Mouse (Mus musculus) hindbrain, postnatal 0 days (tissue): Measurements from ENCODE around the gene Pidd1. TPM values are rescaled to one million over a fixed set of nuclear protein-coding genes. Genes with fewer than 3 reads are reported as not detected.
A peak's percentile ranks its signal among the peaks of the same experiment; 100 is the strongest.

Experiments
- ATAC-seq: fragments of 200-750 bp; cut with Nextera tagmentation; 2 replicates; pipeline ENCODE4 v1.8.0; 2017; ENCODE audit warnings: mild to moderate bottlenecking, moderate TSS enrichment, moderate library complexity
- DNase-seq: peaks from one replicate; pipeline ENCODE4 v3.0.0-alpha.2; 2015; ENCODE audit warnings: low spot score
- H3K27ac ChIP-seq: fragments of 300-500 bp; sonication (generic); 2 replicates; pipeline ENCODE4 v1.5.1; 2014; ENCODE audit warnings: mild to moderate bottlenecking
- H3K27me3 ChIP-seq: fragments of 300-500 bp; sonication (generic); 2 replicates; pipeline ENCODE4 v1.6.1; 2014; ENCODE audit warnings: low read length, mixed read lengths; ENCODE audit not compliant: insufficient read depth
- H3K36me3 ChIP-seq: fragments of 300-500 bp; sonication (generic); 2 replicates; pipeline ENCODE4 v1.6.1; 2014; ENCODE audit warnings: low read length, mixed read lengths; ENCODE audit not compliant: insufficient read depth
- H3K4me1 ChIP-seq: fragments of 300-500 bp; sonication (generic); 2 replicates; pipeline ENCODE4 v1.6.1; 2014; ENCODE audit warnings: antibody characterized with exemption, low read length, mixed read lengths; ENCODE audit not compliant: insufficient read depth
- H3K4me2 ChIP-seq: fragments of 300-500 bp; sonication (generic); 2 replicates; pipeline ENCODE4 v1.6.1; 2014; ENCODE audit warnings: low read depth, mild to moderate bottlenecking, low read length, moderate library complexity, mixed read lengths
- H3K4me3 ChIP-seq: fragments of 300-500 bp; sonication (generic); 2 replicates; pipeline ENCODE4 v1.5.1; 2014; ENCODE audit warnings: low read length
- H3K9ac ChIP-seq: fragments of 300-500 bp; sonication (generic); replicated peaks from 2 replicates; pipeline ENCODE4 v1.6.1; 2014; ENCODE audit warnings: mild to moderate bottlenecking, low read length, moderate library complexity, mixed read lengths
- H3K9me3 ChIP-seq: fragments of 300-500 bp; sonication (generic); 2 replicates; pipeline ENCODE4 v1.6.1; 2016; ENCODE audit warnings: low read length, mixed read lengths
- CTCF ChIP-seq: IDR thresholded peaks from 2 replicates; pipeline ENCODE4 v1.5.1; 2016; ENCODE audit warnings: antibody characterized with exemption, control low read depth, low read depth
- WGBS: fragments of 180-500 bp; shearing (Covaris S2); extraction: QIAGEN DNeasy Blood & Tissue Kit; methylation state at CpG from one replicate; pipeline ENCODE4 v1.1.7; 2014; 5-methylcytosine and 5-hydroxymethylcytosine counted together
- polyA plus RNA-seq: library from polyadenylated mRNA; unstranded; fragments of >200 nt; fragmentation: Nextera tagmentation; extraction: Ambion mirVana; gene quantifications from 2 replicates; pipeline ENCODE4 v1.2.1, GENCODE M21; 2015
- total RNA-seq: library from RNA; depleted of rRNA; stranded (reverse); fragments of >200 nt; gene quantifications from 2 replicates; pipeline ENCODE4 v1.2.3, GENCODE M21; 2014

Gene Pidd1
- total and polyA plus RNA-seq, 2 experiments from 2014 or later, result 2.5 to 4.6 TPM

DNA sequence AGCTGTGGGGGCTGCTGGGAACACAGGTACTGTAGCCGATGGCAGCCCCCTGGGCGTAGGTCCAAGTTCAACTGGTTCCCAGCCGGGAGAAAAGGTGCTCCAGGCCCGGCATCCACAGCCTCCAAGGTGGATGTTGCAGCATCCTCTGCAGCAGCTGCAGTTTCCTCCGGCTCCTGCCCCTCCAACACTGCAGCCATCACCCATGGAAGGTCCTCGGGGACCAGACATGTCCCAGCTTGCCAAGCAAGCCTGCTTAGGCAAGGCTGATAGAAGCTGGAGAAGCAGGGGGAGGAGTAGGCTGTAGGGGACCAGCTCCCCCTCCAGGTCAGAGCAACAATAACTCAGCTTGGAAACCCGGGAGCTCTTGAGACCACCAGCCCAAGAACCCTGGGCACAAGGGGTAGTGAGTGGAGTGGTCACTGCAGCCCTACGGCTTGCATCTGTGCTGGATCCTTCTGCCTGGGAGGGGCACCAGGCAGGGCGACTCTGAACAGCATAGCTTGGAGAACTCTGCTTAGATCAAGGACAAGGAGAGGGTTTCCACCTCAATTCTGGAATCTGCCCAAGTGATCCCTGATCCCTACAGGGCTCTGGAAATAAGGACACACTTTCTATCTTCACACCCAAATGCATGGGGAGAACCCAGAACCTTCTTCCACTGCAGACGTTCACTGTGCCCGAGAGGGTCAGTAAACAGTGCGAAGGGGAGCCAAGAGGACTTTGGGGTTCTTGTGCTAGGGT, 574 bp downstream of the Pidd1 start:
- no peaks in the 10 kb centered on the region for H3K27me3 ChIP-seq
- H3K4me1 ChIP-seq, result peaks cover 13% of the 10 kb centered on the region
- DNase-seq (peak; percentile 54), ATAC-seq (no peak)
- H3K4me2 ChIP-seq, result peak overlapping the region; percentile 60
- TF ChIP-seq CTCF, result peak; percentile 57
- H3K9ac ChIP-seq, result peak overlapping the region; percentile 30; the same call in 1 of the 2 replicates
- H3K27ac ChIP-seq, result no peak overlapping the region; the same call in 1 of the 2 replicates
- peak overlapping the region; percentile 25 for H3K4me3 ChIP-seq
- WGBS, result 21% methylated on average over 12 of the region's 12 CpGs
- no peaks in the 10 kb centered on the region for H3K36me3 ChIP-seq
- no peaks in the 10 kb centered on the region for H3K9me3 ChIP-seq

DNA sequence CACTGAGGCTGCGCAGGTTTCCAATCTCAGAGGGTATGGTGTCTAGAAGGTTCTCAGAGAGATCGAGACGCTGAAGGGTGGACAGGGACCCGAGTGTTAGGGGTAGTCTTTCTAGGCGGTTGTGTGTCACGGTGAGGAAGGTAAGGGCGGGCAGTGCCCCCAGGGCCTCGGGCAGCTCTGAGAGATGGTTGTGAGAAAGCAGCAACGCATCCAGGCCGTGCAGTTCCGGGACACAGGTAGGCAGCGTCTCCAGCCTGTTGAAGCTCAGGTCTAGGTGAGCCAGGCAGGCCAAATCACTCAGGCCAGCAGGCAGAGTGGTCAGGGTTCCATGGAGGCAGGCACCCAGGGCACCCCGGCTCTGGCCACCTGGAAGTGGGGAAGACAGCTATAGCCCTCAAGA, 1.6 kb downstream of the Pidd1 start:
- peak overlapping the region; percentile 60; the same call in 1 of the 2 replicates for H3K4me2 ChIP-seq
- 94% methylated on average over 13 of the region's 13 CpGs for WGBS
- TF ChIP-seq CTCF, result no peak
- no peak for DNase-seq
- no peaks in the 10 kb centered on the region for H3K9me3 ChIP-seq
- H3K36me3 ChIP-seq, result no peaks in the 10 kb centered on the region
- ATAC-seq, result no peak
- peaks cover 10% of the 10 kb centered on the region; the same call in 1 of the 2 replicates for H3K4me1 ChIP-seq
- H3K27ac ChIP-seq, result no peak overlapping the region
- no peak overlapping the region for H3K9ac ChIP-seq
- H3K4me3 ChIP-seq, result no peak overlapping the region
- H3K27me3 ChIP-seq, result no peaks in the 10 kb centered on the region

DNA sequence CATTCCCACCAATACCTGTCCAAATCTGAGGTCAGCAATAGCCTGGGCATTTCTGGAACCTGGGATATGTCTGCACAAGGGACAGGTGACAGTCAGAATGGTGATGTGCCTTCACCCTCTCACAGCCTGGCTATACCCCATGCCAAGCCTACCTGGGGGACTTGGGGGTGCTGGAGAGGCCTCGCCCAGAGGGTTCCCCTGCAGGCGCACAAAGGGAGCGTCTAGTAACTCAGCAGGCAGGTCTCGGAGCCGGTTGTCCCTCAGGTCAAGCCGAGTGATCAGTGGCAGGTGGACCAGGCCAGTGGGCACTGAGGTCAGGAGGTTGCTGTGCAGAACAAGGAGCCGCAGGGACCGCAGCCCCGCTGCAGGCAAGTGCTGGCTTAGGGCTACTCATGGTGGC, 2.4 kb downstream of the Pidd1 start:
- Histone ChIP-seq H3K27ac (no peak overlapping the region), H3K4me1 (peaks cover 9% of the 10 kb centered on the region; the same call in 1 of the 2 replicates), H3K4me2 (no peak overlapping the region), H3K9ac (no peak overlapping the region), H3K36me3 (no peaks in the 10 kb centered on the region), H3K4me3 (no peak overlapping the region), H3K9me3 (no peaks in the 10 kb centered on the region), H3K27me3 (no peaks in the 10 kb centered on the region)
- 87% methylated on average over 9 of the region's 9 CpGs for WGBS
- no peak for ATAC-seq
- no peak for TF ChIP-seq CTCF
- no peak for DNase-seq

- peak; percentile 80 for DNase-seq
- Histone ChIP-seq H3K9me3 (no peaks in the 10 kb centered on the region), H3K27me3 (no peaks in the 10 kb centered on the region), H3K9ac (no peak overlapping the region), H3K4me1 (peaks cover 14% of the 10 kb centered on the region), H3K4me3 (no peak overlapping the region), H3K36me3 (no peaks in the 10 kb centered on the region), H3K4me2 (no peak overlapping the region), H3K27ac (no peak overlapping the region)
- ATAC-seq, result no peak
- WGBS, result 32% methylated on average over 6 of the region's 6 CpGs
- TF ChIP-seq CTCF, result peak; percentile 78
These were observed 3.2 kb downstream of the Pidd1 start for GRCm38 (mm10) chr7:141440613-141441012.

- ATAC-seq (no peak), DNase-seq (no peak)
- H3K36me3 ChIP-seq, result no peaks in the 10 kb centered on the region
- H3K4me2 ChIP-seq, result no peak overlapping the region
- TF ChIP-seq CTCF, result no peak
- no peak overlapping the region for H3K27ac ChIP-seq
- peaks cover 21% of the 10 kb centered on the region for H3K4me1 ChIP-seq
- H3K4me3 ChIP-seq, result no peak overlapping the region
- H3K27me3 ChIP-seq, result no peaks in the 10 kb centered on the region
- H3K9ac ChIP-seq, result no peak overlapping the region
- 98% methylated on average over 11 of the region's 11 CpGs for WGBS
- H3K9me3 ChIP-seq, result no peaks in the 10 kb centered on the region
These were observed 4.0 kb downstream of the Pidd1 start for GRCm38 (mm10) chr7:141439811-141440210.

DNA sequence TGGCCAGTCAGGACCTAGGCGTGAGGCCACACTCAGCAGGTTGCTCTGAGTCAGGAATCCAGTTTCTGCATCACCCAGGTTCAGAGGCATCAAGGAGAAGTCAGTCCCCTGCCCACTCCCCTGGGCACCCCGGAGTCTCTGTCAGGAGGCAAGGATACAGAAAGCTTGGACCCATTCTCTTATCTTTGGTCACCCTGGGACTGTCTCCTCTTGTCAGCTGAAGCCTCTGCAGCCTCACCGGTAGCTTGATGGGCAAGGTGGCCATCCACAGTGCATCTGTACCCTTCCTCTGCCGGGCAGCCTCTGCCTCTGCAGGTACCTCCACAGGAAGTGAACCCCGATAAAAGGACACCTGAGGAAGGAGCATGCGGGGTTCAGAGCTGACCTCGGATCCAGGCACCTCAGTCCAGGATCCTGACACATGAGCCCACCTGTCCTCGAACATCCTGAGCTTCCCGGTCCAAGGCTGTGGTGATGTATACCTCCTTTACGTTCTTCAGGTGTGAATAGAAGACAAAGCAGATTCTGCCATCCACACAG, 4.6 kb downstream of the Pidd1 start:
- no peak for TF ChIP-seq CTCF

More for the DNA sequence above, 4.6 kb downstream of the Pidd1 start:
- Histone ChIP-seq H3K4me3 (no peak overlapping the region), H3K36me3 (no peaks in the 10 kb centered on the region), H3K4me1 (peaks cover 23% of the 10 kb centered on the region), H3K9me3 (no peaks in the 10 kb centered on the region), H3K27me3 (no peaks in the 10 kb centered on the region), H3K9ac (no peak overlapping the region), H3K27ac (no peak overlapping the region), H3K4me2 (no peak overlapping the region)
- DNase-seq (no peak), ATAC-seq (no peak)
- 96% methylated on average over 10 of the region's 10 CpGs for WGBS
